In genomic region chr14:79273697-79274477, GRCm38 (mm10) we compare ENCODE assay signal across 9 mouse cellular contexts. TPM values are rescaled to one million over a fixed set of nuclear protein-coding genes. Genes with fewer than 3 reads are reported as not detected.
DNase-seq lines count a peak whose midpoint lies in the region; ATAC-seq and TF ChIP-seq lines count a peak whose summit lies in the region.
"Had no signal": no experiment of that assay in that cellular context is flagged by ENCODE, and none has a peak within 500 bp of the region (broad histone marks: within the 10 kb centered on the region; RNA-seq: fewer than 3 reads in every experiment).

No protein-coding gene starts in this region.

- H3K9me3 ChIP-seq in forebrain, embryonic 12.5 days, result no peaks in the 10 kb centered on the region
- H3K9me3 ChIP-seq in midbrain, embryonic 13.5 days, result no peaks in the 10 kb centered on the region

- no peak for TF ChIP-seq CTCF in gastrocnemius, adult 2 months (IDR thresholded peaks at IDR 0.05)

- no peak overlapping the region for H3K4me2 ChIP-seq in forebrain, embryonic 12.5 days
- H3K4me2 ChIP-seq in midbrain, embryonic 13.5 days (replicated peaks), result no peak overlapping the region

- no peaks in the 10 kb centered on the region for H3K36me3 ChIP-seq in forebrain, embryonic 12.5 days (replicated peaks)
- no peaks in the 10 kb centered on the region for H3K36me3 ChIP-seq in midbrain, embryonic 13.5 days

- WGBS in forebrain, embryonic 12.5 days, result 60% methylated on average over 15 of the region's 15 CpGs
- WGBS in midbrain, embryonic 13.5 days, result 51% methylated on average over 15 of the region's 15 CpGs

- no peak overlapping the region for H3K4me3 ChIP-seq in gastrocnemius, adult 2 months
- H3K4me3 ChIP-seq in forebrain, embryonic 12.5 days (replicated peaks), result no peak overlapping the region
- H3K4me3 ChIP-seq in midbrain, embryonic 13.5 days (replicated peaks), result no peak overlapping the region

- intact Hi-C loops in gastrocnemius, adult 2 months (cut with DNase I), result no loop called here
- intact Hi-C loops in gastrocnemius, postnatal 14 days (cut with DNase I; ENCODE audit: low total_unique reads), result no loop called here

- ATAC-seq in forebrain, embryonic 12.5 days (ENCODE audit: low FRiP score), result peak; percentile 54; the same call in 1 of the 2 replicates
- peak; percentile 78 for ATAC-seq in midbrain, embryonic 13.5 days

- peaks cover 22% of the 10 kb centered on the region for H3K4me1 ChIP-seq in forebrain, embryonic 12.5 days
- peaks cover 29% of the 10 kb centered on the region for H3K4me1 ChIP-seq in midbrain, embryonic 13.5 days (replicated peaks)

- peak overlapping the region; percentile 78 for H3K27ac ChIP-seq in gastrocnemius, adult 2 months
- no peak overlapping the region for H3K27ac ChIP-seq in forebrain, embryonic 12.5 days
- peak overlapping the region; percentile 72 for H3K27ac ChIP-seq in midbrain, embryonic 13.5 days

- H3K9ac ChIP-seq in forebrain, embryonic 12.5 days, result no peak overlapping the region
- H3K9ac ChIP-seq in midbrain, embryonic 13.5 days (replicated peaks), result no peak overlapping the region

- no peaks in the 10 kb centered on the region for H3K27me3 ChIP-seq in forebrain, embryonic 12.5 days
- H3K27me3 ChIP-seq in midbrain, embryonic 13.5 days, result no peaks in the 10 kb centered on the region

- DNase-seq in gastrocnemius, adult 2 months, result no peak
- no peak for DNase-seq in gastrocnemius, postnatal 14 days
- DNase-seq in kidney, adult 8-10 months, result peak; percentile 55 to 62
- DNase-seq in layer of hippocampus, adult 9-11 months, result no peak
- no peak for DNase-seq in Muller cell, postnatal 12 days (ENCODE audit: inconsistent ontology term)
- DNase-seq in liver, result no peak

RNA-seq across cellular contexts. Expression of gene Zfp957, which starts 26.7 kb away (rescaled TPM):
- not detected for total RNA-seq in gastrocnemius, adult 2 months (2021)
- not detected for total RNA-seq in gastrocnemius, postnatal 14 days (2021)
- not detected in 2 replicates for polyA plus RNA-seq in forebrain, embryonic 12.5 days (2016; fragmentation: Nextera tagmentation; extraction: Ambion mirVana)
- polyA plus RNA-seq in midbrain, embryonic 13.5 days (2015; fragmentation: Nextera tagmentation; extraction: Ambion mirVana), result not detected in 2 replicates
- total RNA-seq: heart, adult 18-20 months had no signal

RNA-seq across cellular contexts. Expression of gene Rgcc, which starts 27.6 kb away (rescaled TPM):
- total RNA-seq in gastrocnemius, adult 2 months (2021), result 10 to 100 TPM; 46.9 to 78.3 TPM
- 10 to 100 TPM; 27.2 to 39.9 TPM for total RNA-seq in gastrocnemius, postnatal 14 days (2021)
- polyA plus RNA-seq in forebrain, embryonic 12.5 days (2016; fragmentation: Nextera tagmentation; extraction: Ambion mirVana), result 70.2 and 86.8 TPM in 2 replicates
- polyA plus RNA-seq in midbrain, embryonic 13.5 days (2015; fragmentation: Nextera tagmentation; extraction: Ambion mirVana), result 10.4 and 13.7 TPM in 2 replicates

Comparison
In these comparisons a context has a peak if more than half of its experiments do, and no peak if none do; other contexts are left out.
1. DNase-seq: peak in kidney, adult 8-10 months (2 of 2); none in gastrocnemius, adult 2 months (single experiment), gastrocnemius, postnatal 14 days (single experiment), layer of hippocampus, adult 9-11 months (single experiment), Muller cell, postnatal 12 days (single experiment) and liver (single experiment).